Mouse (Mus musculus): ENCODE data around the gene Azgp1.
A peak's percentile ranks its signal among the peaks of the same experiment; 100 is the strongest.

GRCm38 (mm10) chr5:137974724-137975123 is 6.6 kb upstream of the Azgp1 start:
- TF ChIP-seq CTCF (IDR thresholded peaks at IDR 0.05; ENCODE audit: low read depth) (no peak), EP300 (IDR thresholded peaks at IDR 0.05; ENCODE audit: low read depth) (peak; percentile 89)
